Mouse (Mus musculus): ENCODE data around the gene Tecpr2. TPM values are rescaled to one million over a fixed set of nuclear protein-coding genes. Genes with fewer than 3 reads are reported as not detected.
A peak's percentile ranks its signal among the peaks of the same experiment; 100 is the strongest.

The Tecpr2 gene
- polyA plus RNA-seq, 1 experiment from 2014 or later: 8.4 TPM

DNA sequence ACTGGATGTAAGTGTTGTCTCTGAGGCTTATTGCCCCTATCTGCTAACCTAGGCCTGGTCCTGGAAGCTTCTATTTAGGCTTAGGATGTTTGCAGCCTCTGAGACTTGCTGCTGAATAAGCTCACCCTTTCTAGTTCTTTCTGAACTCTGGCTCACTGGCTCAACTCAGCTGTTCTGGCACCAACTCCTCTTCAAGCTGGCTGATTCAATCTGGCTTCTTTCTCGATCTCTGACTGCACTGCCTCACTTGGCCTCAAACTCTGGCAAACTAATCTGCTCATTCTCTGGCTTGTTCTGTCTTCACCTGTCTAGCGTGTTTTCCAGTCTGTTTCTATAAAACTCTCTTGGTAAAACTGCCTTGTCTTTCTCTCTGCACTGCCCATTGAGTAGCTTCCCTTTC is 13.7 kb upstream of the Tecpr2 start:
- ATAC-seq (ENCODE audit: low FRiP score): no peak
- H3K36me3 ChIP-seq: peaks cover 80% of the 10 kb centered on the region
- 96% methylated on average over 2 of the region's 2 CpGs for WGBS

DNA sequence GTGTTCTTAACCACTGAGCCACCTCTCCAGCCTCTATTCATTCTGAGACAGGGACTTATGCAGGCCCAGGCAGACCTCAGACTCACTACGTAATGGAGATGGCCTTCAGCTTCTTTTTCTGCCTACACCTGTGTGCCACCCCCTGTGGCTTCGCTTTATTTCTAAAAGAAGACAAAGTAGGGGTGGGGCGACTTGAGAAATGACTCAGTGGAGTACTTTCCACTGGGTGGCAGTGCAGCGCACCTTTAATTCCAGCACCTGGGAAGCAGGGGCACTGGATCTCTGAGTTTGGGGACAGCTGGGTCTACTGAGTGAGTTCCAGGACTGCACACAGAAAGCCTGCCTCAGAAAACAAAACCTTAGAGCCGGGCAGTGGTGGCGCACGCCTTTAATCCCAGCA is 6.8 kb upstream of the Tecpr2 start:
- H3K27me3 ChIP-seq: no peaks in the 10 kb centered on the region
- H3K4me2 ChIP-seq (replicated peaks): no peak overlapping the region
- no peak overlapping the region for H3K27ac ChIP-seq
- ATAC-seq (ENCODE audit: low FRiP score): no peak
- peaks cover 54% of the 10 kb centered on the region for H3K36me3 ChIP-seq
- WGBS: 92% methylated on average over 7 of the region's 7 CpGs
- H3K9me3 ChIP-seq (replicated peaks): no peaks in the 10 kb centered on the region
- H3K4me1 ChIP-seq: no peaks in the 10 kb centered on the region
- no peak overlapping the region for H3K4me3 ChIP-seq
- no peak overlapping the region for H3K9ac ChIP-seq

More for the DNA sequence above, 13.7 kb upstream of the Tecpr2 start:
- H3K27me3 ChIP-seq: no peaks in the 10 kb centered on the region
- no peaks in the 10 kb centered on the region for H3K4me1 ChIP-seq
- H3K4me3 ChIP-seq: no peak overlapping the region
- H3K9ac ChIP-seq: no peak overlapping the region
- H3K27ac ChIP-seq: no peak overlapping the region
- H3K4me2 ChIP-seq (replicated peaks): no peak overlapping the region
- H3K9me3 ChIP-seq (replicated peaks): no peaks in the 10 kb centered on the region

DNA sequence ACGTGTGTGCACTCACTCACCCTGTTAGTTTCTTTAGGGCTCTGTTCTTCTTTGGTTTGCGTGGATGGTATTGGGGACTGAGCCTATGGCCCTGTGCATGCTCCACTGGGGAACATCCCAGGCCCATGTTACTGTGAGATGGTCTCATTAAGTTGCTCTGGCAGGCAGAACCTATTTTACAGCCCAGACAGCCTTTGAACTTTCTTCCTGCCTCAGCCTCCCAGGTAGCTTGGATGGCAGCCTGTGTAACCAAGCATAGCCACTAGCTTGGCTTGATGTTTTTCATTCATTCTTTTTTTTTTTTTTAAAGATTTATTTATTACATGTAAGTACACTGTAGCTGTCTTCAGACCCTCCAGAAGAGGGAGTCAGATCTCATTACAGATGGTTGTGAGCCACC is 3.8 kb upstream of the Tecpr2 start:
- ATAC-seq (ENCODE audit: low FRiP score): no peak
- WGBS: 98% methylated on average over 2 of the region's 2 CpGs
- no peaks in the 10 kb centered on the region for H3K9me3 ChIP-seq (replicated peaks)
- peaks cover 30% of the 10 kb centered on the region for H3K36me3 ChIP-seq
- no peak overlapping the region for H3K27ac ChIP-seq
- H3K4me1 ChIP-seq: peaks cover 16% of the 10 kb centered on the region
- H3K4me3 ChIP-seq: no peak overlapping the region
- no peaks in the 10 kb centered on the region for H3K27me3 ChIP-seq
- no peak overlapping the region for H3K4me2 ChIP-seq (replicated peaks)
- H3K9ac ChIP-seq: no peak overlapping the region

DNA sequence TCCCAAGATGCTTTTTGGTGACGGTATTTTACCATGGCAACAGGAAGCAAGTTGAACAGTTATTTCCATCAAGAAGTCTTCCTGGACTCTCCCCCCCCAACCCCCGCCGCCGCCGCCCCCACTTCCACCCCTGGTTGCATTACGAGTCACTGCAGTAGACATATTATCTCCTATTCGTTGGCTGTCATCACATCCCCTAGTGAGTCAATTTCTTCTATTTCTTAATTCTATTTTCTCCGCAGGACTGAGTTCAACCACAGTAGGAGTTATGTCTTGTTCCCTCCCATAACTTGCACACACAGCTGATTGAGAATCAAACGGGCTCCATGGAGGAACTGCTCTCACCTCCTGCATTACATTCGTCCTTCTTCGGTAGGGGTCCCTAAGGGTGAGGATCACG is 958 bp upstream of the Tecpr2 start:
- Histone ChIP-seq H3K27ac (no peak overlapping the region), H3K4me3 (peak overlapping the region; percentile 87), H3K27me3 (no peaks in the 10 kb centered on the region), H3K4me2 (replicated peaks) (peak overlapping the region; percentile 95), H3K4me1 (peaks cover 21% of the 10 kb centered on the region), H3K36me3 (peaks cover 8% of the 10 kb centered on the region), H3K9ac (peak overlapping the region; percentile 86), H3K9me3 (replicated peaks) (no peaks in the 10 kb centered on the region)
- ATAC-seq (ENCODE audit: low FRiP score): no peak
- 43% methylated on average over 12 of the region's 12 CpGs for WGBS

DNA sequence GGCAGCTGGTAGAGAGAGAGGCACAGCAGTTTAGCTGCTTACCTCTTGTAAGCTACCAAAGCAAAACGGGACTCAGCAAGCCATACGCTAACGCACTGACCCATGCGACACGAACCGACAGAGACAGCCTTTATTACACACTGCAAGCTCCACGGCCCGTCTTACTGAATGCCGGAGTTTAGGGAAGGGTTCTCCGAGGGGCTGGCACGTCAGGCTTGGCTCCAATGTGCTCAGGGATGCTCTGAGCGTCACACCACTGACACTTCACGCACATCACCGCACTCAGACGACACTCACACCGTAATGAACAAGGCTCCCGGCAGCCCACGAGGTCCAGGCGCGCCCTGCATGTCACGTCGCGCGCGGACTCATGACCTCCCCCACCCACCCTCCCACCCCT is 458 bp upstream of the Tecpr2 start:
- Histone ChIP-seq H3K36me3 (peaks cover 3% of the 10 kb centered on the region; the same call in 1 of the 2 replicates), H3K27ac (no peak overlapping the region), H3K27me3 (no peaks in the 10 kb centered on the region), H3K9ac (peak overlapping the region; percentile 86), H3K9me3 (replicated peaks) (no peaks in the 10 kb centered on the region), H3K4me3 (peak overlapping the region; percentile 87), H3K4me1 (peaks cover 21% of the 10 kb centered on the region), H3K4me2 (replicated peaks) (peak overlapping the region; percentile 95)
- ATAC-seq (ENCODE audit: low FRiP score): no peak; the same call in none of the 2 replicates
- under 1% methylated on average over 25 of the region's 25 CpGs for WGBS

DNA sequence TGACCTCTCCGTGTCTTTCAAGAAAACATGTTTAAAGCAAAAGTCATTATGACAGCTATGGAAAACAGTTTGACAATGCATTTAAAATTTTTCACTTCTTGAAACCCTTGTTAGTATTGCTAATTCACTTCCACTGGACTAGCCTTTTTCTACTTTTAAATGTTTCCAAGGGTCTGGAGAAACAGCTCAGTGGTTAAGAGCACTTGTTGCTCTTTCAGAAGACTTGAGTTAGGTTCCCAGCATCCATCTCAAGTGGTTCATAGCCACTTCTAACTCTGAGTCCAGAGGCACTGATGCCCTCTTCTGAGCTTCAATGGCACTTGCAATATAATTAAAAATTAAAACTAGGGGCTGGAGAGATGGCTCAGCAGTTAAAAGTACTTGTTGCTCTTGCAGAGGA is 2.8 kb downstream of the Tecpr2 start:
- Histone ChIP-seq H3K4me3 (no peak overlapping the region), H3K27me3 (no peaks in the 10 kb centered on the region), H3K4me2 (replicated peaks) (no peak overlapping the region), H3K27ac (no peak overlapping the region), H3K36me3 (no peaks in the 10 kb centered on the region), H3K9ac (no peak overlapping the region), H3K9me3 (replicated peaks) (no peaks in the 10 kb centered on the region), H3K4me1 (peaks cover 21% of the 10 kb centered on the region)
- ATAC-seq (ENCODE audit: low FRiP score): no peak
- WGBS: 96% methylated on average over 1 of the region's 1 CpGs

DNA sequence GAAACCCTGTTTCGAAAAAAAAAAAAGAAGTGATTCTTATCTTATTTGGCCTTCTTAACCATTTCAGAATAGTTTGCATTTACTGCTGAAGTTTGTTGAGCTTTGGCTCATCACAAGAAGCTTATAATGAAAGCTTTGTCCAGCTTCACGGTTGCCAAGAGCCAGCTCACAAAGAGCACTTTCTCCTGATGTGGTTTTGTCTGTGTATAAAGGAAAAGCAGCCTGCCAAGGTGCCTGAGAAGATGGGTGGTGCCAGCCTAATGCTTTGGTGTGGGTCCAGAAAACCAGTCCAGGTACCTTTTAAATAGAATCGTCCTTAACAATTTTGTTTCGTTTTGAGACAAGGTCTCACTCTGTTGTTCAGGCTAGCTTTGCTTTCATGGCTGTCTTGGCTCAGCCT is 13.0 kb downstream of the Tecpr2 start:
- no peaks in the 10 kb centered on the region for H3K4me1 ChIP-seq
- no peak overlapping the region for H3K4me2 ChIP-seq (replicated peaks)
- no peak overlapping the region for H3K4me3 ChIP-seq
- H3K9ac ChIP-seq: no peak overlapping the region
- H3K9me3 ChIP-seq (replicated peaks): no peaks in the 10 kb centered on the region
- H3K36me3 ChIP-seq: 0 out of 2 replicates have a peak, but pooled peaks cover 3% of the 10 kb centered on the region
- no peak for ATAC-seq (ENCODE audit: low FRiP score)
- H3K27ac ChIP-seq: no peak overlapping the region
- H3K27me3 ChIP-seq: no peaks in the 10 kb centered on the region
- WGBS: 86% methylated on average over 4 of the region's 4 CpGs

DNA sequence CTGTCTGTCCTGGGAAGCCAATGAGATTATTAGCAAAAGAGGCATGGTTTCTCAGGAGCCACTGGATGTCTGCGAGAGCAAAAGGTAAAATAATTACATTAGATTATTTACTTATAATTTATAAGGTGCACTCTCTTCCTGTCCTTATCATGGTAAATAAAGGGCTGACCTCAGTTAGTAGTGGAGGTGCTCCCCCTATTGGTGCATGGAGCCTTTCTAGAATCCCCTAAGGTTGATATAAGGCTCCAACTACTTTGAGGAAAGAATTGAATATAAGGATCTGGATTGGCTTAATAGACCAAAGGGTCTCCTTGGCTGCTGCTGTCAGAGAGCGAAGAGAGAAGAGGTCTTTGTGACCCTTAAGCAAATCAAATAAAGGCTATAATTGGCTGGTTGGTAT is 14.5 kb downstream of the Tecpr2 start:
- Histone ChIP-seq H3K4me1 (no peaks in the 10 kb centered on the region), H3K9ac (no peak overlapping the region), H3K4me2 (replicated peaks) (no peak overlapping the region), H3K27ac (no peak overlapping the region), H3K36me3 (0 out of 2 replicates have a peak, but pooled peaks cover 3% of the 10 kb centered on the region), H3K4me3 (no peak overlapping the region), H3K27me3 (no peaks in the 10 kb centered on the region), H3K9me3 (replicated peaks) (no peaks in the 10 kb centered on the region)
- no peak for ATAC-seq (ENCODE audit: low FRiP score)
- 98% methylated on average over 2 of the region's 2 CpGs for WGBS

DNA sequence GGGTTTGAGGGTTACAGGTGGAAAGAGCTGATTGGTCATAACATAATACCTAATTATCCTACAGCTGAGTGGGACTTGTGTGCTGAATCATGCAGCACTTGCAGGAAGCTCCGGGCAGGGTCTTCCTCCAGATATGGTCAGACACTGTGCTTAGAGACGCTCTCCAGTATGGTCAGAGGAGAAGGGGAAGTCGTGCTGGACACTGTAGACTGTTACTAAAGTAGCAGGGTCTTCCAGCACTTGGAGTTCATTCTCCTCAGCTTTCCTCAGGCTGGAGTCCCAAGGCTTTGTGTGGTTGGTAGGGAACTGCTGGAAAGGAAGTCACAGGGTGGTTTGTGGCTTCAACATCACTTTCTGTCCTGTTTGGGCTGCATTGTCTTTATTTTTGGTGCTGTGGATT is 18.8 kb downstream of the Tecpr2 start:
- Histone ChIP-seq H3K4me3 (no peak overlapping the region), H3K4me1 (no peaks in the 10 kb centered on the region), H3K27ac (no peak overlapping the region), H3K36me3 (no peaks in the 10 kb centered on the region), H3K9me3 (replicated peaks) (no peaks in the 10 kb centered on the region), H3K27me3 (no peaks in the 10 kb centered on the region), H3K9ac (no peak overlapping the region), H3K4me2 (replicated peaks) (no peak overlapping the region)
- no peak for ATAC-seq (ENCODE audit: low FRiP score)
- whole genome bisulfite sequencing: 87% methylated on average over 3 of the region's 3 CpGs

DNA sequence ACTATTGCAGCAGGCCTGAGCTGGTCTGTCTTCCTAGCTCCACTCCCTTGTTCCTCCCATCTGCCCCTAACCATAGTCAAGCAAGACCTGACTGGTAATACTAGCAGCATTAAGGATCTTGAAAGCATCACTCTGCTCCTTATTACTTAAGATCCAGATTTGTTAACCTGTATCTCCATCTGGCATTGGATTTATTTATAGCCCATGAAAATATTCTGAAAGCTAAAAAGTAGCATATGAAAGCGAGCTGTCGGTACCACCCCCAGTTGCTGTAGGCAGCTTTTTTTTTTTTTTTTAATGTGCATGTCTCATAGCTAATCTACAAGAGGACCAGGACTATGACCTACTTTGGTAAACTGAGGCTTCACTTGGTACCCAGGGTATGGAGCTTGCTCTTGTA is 20.9 kb downstream of the Tecpr2 start:
- Histone ChIP-seq H3K27me3 (no peaks in the 10 kb centered on the region), H3K4me2 (replicated peaks) (no peak overlapping the region), H3K4me1 (no peaks in the 10 kb centered on the region), H3K36me3 (no peaks in the 10 kb centered on the region), H3K27ac (no peak overlapping the region), H3K9ac (no peak overlapping the region), H3K9me3 (replicated peaks) (no peaks in the 10 kb centered on the region), H3K4me3 (no peak overlapping the region)
- no peak for ATAC-seq (ENCODE audit: low FRiP score)
- WGBS: 98% methylated on average over 2 of the region's 2 CpGs

DNA sequence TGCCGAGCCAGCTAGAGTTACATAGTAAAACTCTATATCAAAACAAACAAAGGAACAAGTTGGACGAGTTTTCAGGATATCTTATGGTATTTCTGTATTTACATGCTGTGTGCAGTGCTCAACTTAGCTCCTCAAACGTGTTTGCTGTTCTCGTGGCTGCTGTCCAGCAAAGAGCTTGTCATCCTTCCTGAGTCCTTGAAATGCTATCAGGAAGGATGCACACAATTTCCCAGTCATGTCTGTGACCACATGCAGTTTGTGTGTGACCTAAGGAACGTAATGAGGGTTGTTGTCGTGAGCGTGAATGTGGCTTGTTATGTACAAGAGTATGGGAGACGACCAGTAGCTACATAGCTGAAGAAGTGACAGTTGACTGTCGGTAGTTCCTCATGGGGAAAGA is 26.7 kb downstream of the Tecpr2 start:
- Histone ChIP-seq H3K36me3 (peaks cover 32% of the 10 kb centered on the region), H3K4me1 (no peaks in the 10 kb centered on the region), H3K4me3 (no peak overlapping the region), H3K4me2 (replicated peaks) (no peak overlapping the region), H3K27ac (no peak overlapping the region), H3K27me3 (no peaks in the 10 kb centered on the region), H3K9me3 (replicated peaks) (no peaks in the 10 kb centered on the region), H3K9ac (no peak overlapping the region)
- 86% methylated on average over 9 of the region's 9 CpGs for WGBS
- ATAC-seq (ENCODE audit: low FRiP score): no peak

DNA sequence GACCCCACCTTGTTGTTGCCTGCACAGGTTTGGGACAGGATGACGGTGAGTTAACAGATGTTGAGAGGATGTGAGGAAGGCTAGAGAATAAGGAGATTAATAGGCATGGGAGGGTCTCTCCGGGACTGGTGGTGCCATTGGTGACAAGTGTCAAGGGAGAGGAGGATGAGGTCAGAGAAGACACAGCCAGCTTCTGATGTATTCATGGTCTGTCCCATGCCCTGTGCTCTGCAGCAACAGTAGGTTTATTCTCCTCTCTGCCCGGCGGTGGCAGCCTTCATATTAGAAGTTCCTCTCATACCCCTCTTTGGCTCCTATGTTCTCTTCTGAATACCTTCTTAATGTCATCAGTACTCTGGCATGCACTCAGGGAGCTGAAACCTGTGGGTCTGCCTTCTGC is 31.2 kb downstream of the Tecpr2 start:
- Histone ChIP-seq H3K9ac (no peak overlapping the region), H3K9me3 (replicated peaks) (no peaks in the 10 kb centered on the region), H3K4me1 (no peaks in the 10 kb centered on the region), H3K4me2 (replicated peaks) (no peak overlapping the region), H3K4me3 (no peak overlapping the region), H3K36me3 (peaks cover 31% of the 10 kb centered on the region), H3K27me3 (no peaks in the 10 kb centered on the region), H3K27ac (no peak overlapping the region)
- ATAC-seq (ENCODE audit: low FRiP score): no peak
- WGBS: 99% methylated on average over 4 of the region's 4 CpGs

DNA sequence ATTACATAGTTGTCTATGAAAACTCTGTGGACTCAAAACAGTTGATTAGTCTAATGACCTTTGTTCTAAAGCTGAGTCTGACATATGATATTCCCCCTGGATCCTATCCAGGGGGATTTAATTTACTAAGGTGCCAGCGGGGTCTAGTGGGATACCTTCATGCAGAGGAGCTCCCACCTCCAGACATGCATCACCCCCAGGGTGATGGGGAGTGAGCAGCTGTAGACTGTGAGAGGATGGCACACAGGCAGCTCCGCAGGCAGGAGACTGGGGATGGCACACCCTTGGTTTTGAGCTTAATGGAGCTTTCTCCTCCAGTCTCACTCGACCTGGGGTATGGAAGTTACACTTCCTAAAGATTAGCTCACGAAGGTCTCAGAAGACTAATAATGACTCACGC is 32.5 kb downstream of the Tecpr2 start:
- H3K27me3 ChIP-seq: no peaks in the 10 kb centered on the region
- no peak overlapping the region for H3K4me3 ChIP-seq
- no peak for ATAC-seq (ENCODE audit: low FRiP score)
- H3K36me3 ChIP-seq: peaks cover 27% of the 10 kb centered on the region
- H3K4me1 ChIP-seq: no peaks in the 10 kb centered on the region
- H3K27ac ChIP-seq: no peak overlapping the region
- 87% methylated on average over 5 of the region's 5 CpGs for WGBS
- no peak overlapping the region for H3K9ac ChIP-seq
- H3K9me3 ChIP-seq (replicated peaks): no peaks in the 10 kb centered on the region
- H3K4me2 ChIP-seq (replicated peaks): no peak overlapping the region
